Mouse (Mus musculus) hindbrain, postnatal 0 days (tissue): Measurements from ENCODE around the gene Hsd17b11. TPM values are rescaled to one million over a fixed set of nuclear protein-coding genes. Genes with fewer than 3 reads are reported as not detected.

ENCODE experiments used
- ATAC-seq: fragments of 200-750 bp; cut with Nextera tagmentation; 2 replicates; pipeline ENCODE4 v1.8.0; 2017; ENCODE audit warnings: mild to moderate bottlenecking, moderate TSS enrichment, moderate library complexity
- DNase-seq: peaks from one replicate; pipeline ENCODE4 v3.0.0-alpha.2; 2015; ENCODE audit warnings: low spot score
- H3K27ac ChIP-seq: fragments of 300-500 bp; sonication (generic); 2 replicates; pipeline ENCODE4 v1.5.1; 2014; ENCODE audit warnings: mild to moderate bottlenecking
- H3K27me3 ChIP-seq: fragments of 300-500 bp; sonication (generic); 2 replicates; pipeline ENCODE4 v1.6.1; 2014; ENCODE audit warnings: low read length, mixed read lengths; ENCODE audit not compliant: insufficient read depth
- H3K36me3 ChIP-seq: fragments of 300-500 bp; sonication (generic); 2 replicates; pipeline ENCODE4 v1.6.1; 2014; ENCODE audit warnings: low read length, mixed read lengths; ENCODE audit not compliant: insufficient read depth
- H3K4me1 ChIP-seq: fragments of 300-500 bp; sonication (generic); 2 replicates; pipeline ENCODE4 v1.6.1; 2014; ENCODE audit warnings: antibody characterized with exemption, low read length, mixed read lengths; ENCODE audit not compliant: insufficient read depth
- H3K4me2 ChIP-seq: fragments of 300-500 bp; sonication (generic); 2 replicates; pipeline ENCODE4 v1.6.1; 2014; ENCODE audit warnings: low read depth, mild to moderate bottlenecking, low read length, moderate library complexity, mixed read lengths
- H3K4me3 ChIP-seq: fragments of 300-500 bp; sonication (generic); 2 replicates; pipeline ENCODE4 v1.5.1; 2014; ENCODE audit warnings: low read length
- H3K9ac ChIP-seq: fragments of 300-500 bp; sonication (generic); replicated peaks from 2 replicates; pipeline ENCODE4 v1.6.1; 2014; ENCODE audit warnings: mild to moderate bottlenecking, low read length, moderate library complexity, mixed read lengths
- H3K9me3 ChIP-seq: fragments of 300-500 bp; sonication (generic); 2 replicates; pipeline ENCODE4 v1.6.1; 2016; ENCODE audit warnings: low read length, mixed read lengths
- CTCF ChIP-seq: IDR thresholded peaks from 2 replicates; pipeline ENCODE4 v1.5.1; 2016; ENCODE audit warnings: antibody characterized with exemption, control low read depth, low read depth
- WGBS: fragments of 180-500 bp; shearing (Covaris S2); extraction: QIAGEN DNeasy Blood & Tissue Kit; methylation state at CpG from one replicate; pipeline ENCODE4 v1.1.7; 2014; 5-methylcytosine and 5-hydroxymethylcytosine counted together
- polyA plus RNA-seq: library from polyadenylated mRNA; unstranded; fragments of >200 nt; fragmentation: Nextera tagmentation; extraction: Ambion mirVana; gene quantifications from 2 replicates; pipeline ENCODE4 v1.2.1, GENCODE M21; 2015
- total RNA-seq: library from RNA; depleted of rRNA; stranded (reverse); fragments of >200 nt; gene quantifications from 2 replicates; pipeline ENCODE4 v1.2.3, GENCODE M21; 2014

The Hsd17b11 gene
- total and polyA plus RNA-seq, 2 experiments from 2014 or later: 4.5 to 15.2 TPM

DNA sequence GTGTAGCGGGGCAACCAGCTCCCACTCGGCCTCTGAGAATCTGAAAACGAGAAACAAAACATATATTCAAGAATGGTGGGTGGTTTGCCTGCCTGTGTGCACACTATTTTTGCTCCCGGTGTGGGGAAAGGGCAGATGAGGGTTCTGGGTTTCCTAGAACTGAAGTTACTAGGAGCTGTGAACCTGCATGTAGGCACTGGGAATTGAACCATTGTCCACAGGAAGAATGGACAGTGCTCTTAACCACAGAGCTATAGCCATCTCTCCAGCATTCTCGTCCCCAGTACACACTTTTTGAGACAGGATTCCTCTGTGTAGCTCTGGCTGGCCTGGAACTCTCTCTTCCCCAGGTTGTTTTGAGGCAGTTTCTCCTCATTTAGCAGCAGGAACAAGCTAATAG lies 839 bp upstream of the Hsd17b11 start:
- peak overlapping the region; percentile 54 for H3K4me3 ChIP-seq

DNA sequence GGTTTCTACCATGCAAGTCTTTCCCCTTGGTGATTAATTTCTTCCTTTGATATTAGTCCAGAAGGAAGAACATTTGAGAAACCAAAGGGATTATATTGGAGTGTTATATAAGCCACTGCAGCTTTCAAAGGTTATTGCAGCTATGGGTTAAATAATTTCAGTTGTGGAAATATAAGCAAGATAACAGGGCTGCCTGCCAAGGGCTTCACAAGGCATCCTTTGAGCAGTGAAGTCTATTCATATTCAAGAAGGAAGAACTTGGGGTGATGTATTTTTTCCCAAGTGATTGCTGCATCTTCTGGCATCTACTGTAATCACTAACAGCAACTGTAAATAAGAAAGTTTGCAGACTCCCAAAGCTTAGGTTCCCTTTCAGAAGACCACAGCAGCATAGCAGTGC lies 10.3 kb downstream of the Hsd17b11 start:
- ATAC-seq (no peak), DNase-seq (no peak)
- H3K36me3 ChIP-seq: no peaks in the 10 kb centered on the region
- TF ChIP-seq CTCF: no peak
- H3K9me3 ChIP-seq: no peaks in the 10 kb centered on the region
- no peak overlapping the region for H3K9ac ChIP-seq
- H3K4me3 ChIP-seq: no peak overlapping the region
- H3K4me2 ChIP-seq: no peak overlapping the region
- H3K4me1 ChIP-seq: no peaks in the 10 kb centered on the region
- H3K27ac ChIP-seq: no peak overlapping the region
- no peaks in the 10 kb centered on the region for H3K27me3 ChIP-seq

More for the DNA sequence above, 839 bp upstream of the Hsd17b11 start:
- Histone ChIP-seq H3K36me3 (no peaks in the 10 kb centered on the region), H3K4me2 (peak overlapping the region; percentile 91), H3K27ac (no peak overlapping the region), H3K9me3 (no peaks in the 10 kb centered on the region), H3K9ac (peak overlapping the region; percentile 70), H3K27me3 (no peaks in the 10 kb centered on the region), H3K4me1 (peaks cover 8% of the 10 kb centered on the region)
- no peak for ATAC-seq
- 33% methylated on average over 5 of the region's 5 CpGs for WGBS
- no peak for DNase-seq
- no peak for TF ChIP-seq CTCF

DNA sequence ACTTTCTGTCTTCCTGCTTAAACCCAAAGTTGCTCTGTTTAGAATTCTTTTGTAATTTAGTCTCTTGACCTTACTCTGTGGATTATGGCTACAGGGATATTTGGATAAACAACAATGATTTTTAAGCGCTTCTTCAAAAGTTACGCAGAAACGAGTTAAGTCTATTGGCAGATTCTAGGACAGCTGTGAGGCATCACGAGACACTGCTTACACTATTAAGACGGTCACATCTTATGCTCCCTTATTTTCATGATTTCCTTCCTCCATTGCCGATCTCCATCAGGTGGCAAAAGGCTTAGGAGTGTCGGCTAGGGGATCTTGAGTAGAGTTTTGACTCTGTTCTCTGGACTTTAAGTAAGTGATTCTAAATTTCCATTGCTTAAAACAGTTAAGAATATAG lies 11.5 kb downstream of the Hsd17b11 start:
- Histone ChIP-seq H3K27ac (no peak overlapping the region), H3K9ac (no peak overlapping the region), H3K4me1 (no peaks in the 10 kb centered on the region), H3K4me3 (no peak overlapping the region), H3K27me3 (no peaks in the 10 kb centered on the region), H3K36me3 (no peaks in the 10 kb centered on the region), H3K4me2 (no peak overlapping the region), H3K9me3 (no peaks in the 10 kb centered on the region)
- TF ChIP-seq CTCF: no peak
- WGBS: 94% methylated on average over 7 of the region's 7 CpGs
- ATAC-seq (no peak), DNase-seq (no peak)

DNA sequence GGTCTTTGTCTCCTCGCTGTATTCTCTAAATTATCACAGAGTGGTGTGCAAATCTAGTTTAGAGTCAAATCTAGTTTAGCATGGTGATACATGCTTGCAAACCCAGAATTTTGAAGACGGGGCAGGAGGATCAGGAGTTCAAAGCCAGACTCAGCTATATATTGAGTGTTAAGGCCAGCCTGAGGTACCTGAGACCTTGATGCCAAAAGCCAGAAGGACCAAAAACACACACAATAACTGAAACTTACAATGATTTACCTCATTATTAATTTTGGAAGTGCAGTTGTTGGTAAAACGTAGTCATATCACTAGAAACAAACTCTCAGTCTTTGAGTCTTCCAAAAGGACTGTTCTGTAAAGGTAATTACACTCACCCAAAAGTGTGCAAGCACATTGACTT lies 12.3 kb downstream of the Hsd17b11 start:
- ATAC-seq: no peak
- DNase-seq: no peak
- H3K27me3 ChIP-seq: no peaks in the 10 kb centered on the region
- no peaks in the 10 kb centered on the region for H3K4me1 ChIP-seq
- H3K4me3 ChIP-seq: no peak overlapping the region
- no peak overlapping the region for H3K9ac ChIP-seq
- TF ChIP-seq CTCF: no peak
- WGBS: 90% methylated on average over 3 of the region's 3 CpGs
- H3K36me3 ChIP-seq: no peaks in the 10 kb centered on the region
- no peak overlapping the region for H3K4me2 ChIP-seq
- no peak overlapping the region for H3K27ac ChIP-seq
- H3K9me3 ChIP-seq: no peaks in the 10 kb centered on the region

DNA sequence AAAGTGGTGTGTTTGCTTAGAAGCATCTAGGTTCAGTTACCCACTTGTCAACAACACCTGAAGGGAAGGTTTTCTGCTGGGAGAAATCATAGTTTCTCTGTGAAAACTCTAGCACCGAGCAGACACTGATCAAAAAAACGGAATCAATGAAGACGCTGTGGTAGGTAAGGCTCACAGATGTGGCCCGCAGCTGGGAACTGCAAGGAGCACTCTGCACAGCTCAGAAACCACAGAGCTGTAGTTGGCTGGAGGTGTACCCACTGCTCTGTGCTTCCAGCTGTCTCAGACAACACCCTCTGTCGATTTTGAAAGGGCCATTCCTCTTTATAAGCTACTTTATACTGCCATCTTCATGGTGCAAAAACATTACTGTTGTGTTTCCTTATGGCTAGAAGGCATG lies 13.9 kb downstream of the Hsd17b11 start:
- no peak overlapping the region for H3K4me3 ChIP-seq
- WGBS: 73% methylated on average over 5 of the region's 5 CpGs
- no peak overlapping the region for H3K27ac ChIP-seq
- no peak for DNase-seq
- no peak for ATAC-seq
- H3K4me1 ChIP-seq: no peaks in the 10 kb centered on the region
- no peaks in the 10 kb centered on the region for H3K27me3 ChIP-seq
- H3K36me3 ChIP-seq: no peaks in the 10 kb centered on the region
- no peak overlapping the region for H3K9ac ChIP-seq
- H3K9me3 ChIP-seq: no peaks in the 10 kb centered on the region
- no peak for TF ChIP-seq CTCF
- H3K4me2 ChIP-seq: no peak overlapping the region

DNA sequence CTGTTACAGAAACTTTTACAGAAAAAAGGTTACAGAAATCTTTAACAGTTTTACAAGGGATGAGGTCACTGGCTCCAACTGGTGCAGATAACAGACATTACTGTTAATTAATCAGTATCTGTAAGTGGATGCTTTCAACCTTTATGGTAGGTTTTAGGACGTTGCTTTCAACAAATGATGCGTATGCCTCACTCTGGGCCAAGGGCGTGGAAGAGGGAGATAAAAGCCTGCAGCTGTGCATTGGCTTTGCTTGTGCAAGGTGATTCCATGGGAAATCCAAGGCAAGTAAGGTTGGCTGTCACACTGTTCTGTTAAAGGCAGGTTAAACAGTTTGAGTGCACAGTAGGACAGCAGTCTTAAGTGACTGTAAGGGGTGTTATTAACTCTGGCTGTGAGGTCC lies 14.9 kb downstream of the Hsd17b11 start:
- Histone ChIP-seq H3K9me3 (no peaks in the 10 kb centered on the region), H3K4me2 (no peak overlapping the region), H3K4me1 (no peaks in the 10 kb centered on the region), H3K9ac (no peak overlapping the region), H3K27ac (no peak overlapping the region), H3K4me3 (no peak overlapping the region), H3K36me3 (no peaks in the 10 kb centered on the region), H3K27me3 (no peaks in the 10 kb centered on the region)
- ATAC-seq: no peak
- WGBS: 76% methylated on average over 3 of the region's 3 CpGs
- no peak for TF ChIP-seq CTCF
- DNase-seq: no peak

DNA sequence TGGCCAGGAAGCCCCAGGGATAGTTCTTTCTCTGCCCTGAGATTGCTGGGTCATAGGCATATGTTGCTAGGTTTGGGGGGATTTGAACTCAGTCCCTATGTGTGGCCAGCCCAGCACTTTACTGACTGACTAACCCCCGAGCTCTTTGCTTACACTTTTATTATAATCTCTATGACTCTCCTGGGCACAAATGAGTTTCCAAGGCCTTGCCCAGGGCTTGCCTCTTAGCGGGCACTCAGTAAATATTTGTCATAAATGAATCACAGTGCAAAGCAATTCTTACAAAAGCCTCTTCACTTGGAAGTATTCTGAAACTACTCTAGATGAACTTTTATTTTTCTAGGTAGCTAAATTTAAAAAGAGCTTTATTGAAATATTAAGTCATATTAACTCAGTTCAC lies 17.8 kb downstream of the Hsd17b11 start:
- 95% methylated on average over 2 of the region's 2 CpGs for WGBS
- H3K9me3 ChIP-seq: no peaks in the 10 kb centered on the region
- H3K4me3 ChIP-seq: no peak overlapping the region
- no peak overlapping the region for H3K4me2 ChIP-seq
- no peak for TF ChIP-seq CTCF
- no peaks in the 10 kb centered on the region for H3K4me1 ChIP-seq
- ATAC-seq (no peak), DNase-seq (no peak)
- H3K36me3 ChIP-seq: no peaks in the 10 kb centered on the region
- H3K27me3 ChIP-seq: no peaks in the 10 kb centered on the region
- no peak overlapping the region for H3K27ac ChIP-seq
- H3K9ac ChIP-seq: no peak overlapping the region
